Mouse (Mus musculus): ENCODE measurements around the gene Dchs2. TPM values are rescaled to one million over a fixed set of nuclear protein-coding genes. Genes with fewer than 3 reads are reported as not detected.

The Dchs2 gene
- total RNA-seq, 1 experiment, result 0.22 TPM

DNA sequence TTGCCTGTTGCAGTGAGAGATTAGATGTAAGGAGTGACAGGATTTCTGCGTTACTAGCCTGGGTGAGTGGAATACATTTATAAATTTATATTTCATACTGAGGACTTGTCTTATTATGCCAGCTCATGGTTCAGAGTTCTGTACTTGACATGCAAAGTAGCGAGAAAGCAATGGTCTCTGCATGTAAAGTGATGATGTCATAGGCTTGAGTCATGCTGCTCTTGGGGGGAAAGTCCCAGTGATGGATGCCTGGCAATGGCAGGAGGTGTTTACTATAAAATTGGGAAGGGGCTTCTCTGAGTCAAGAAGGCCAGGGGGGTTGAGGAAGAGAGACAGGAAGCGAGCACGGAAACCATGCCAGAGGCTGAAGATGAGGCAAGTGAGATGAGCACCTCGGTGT is 57.8 kb downstream of the Dchs2 start:
- DNase-seq (ENCODE audit: low read depth, low spot score), result no peak

DNA sequence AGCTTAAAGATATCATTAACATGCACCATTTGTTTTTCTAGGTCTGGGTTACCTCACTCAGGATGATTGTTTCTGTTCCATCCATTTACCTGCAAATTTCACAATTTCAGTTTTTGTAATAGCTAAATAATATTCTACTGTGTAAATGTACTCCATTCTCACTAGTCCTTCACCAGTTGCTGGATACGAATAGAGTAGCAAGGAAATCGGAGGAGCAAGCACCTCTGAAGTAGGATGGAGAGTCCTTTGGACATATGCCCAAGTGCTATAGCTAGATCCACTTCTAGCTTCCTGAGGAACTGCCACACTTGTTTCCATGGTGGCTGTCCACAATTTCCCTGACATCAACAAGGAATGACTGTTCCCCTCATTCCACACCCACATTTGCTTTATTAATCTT is 63.5 kb downstream of the Dchs2 start:
- Histone ChIP-seq H3K36me3 (ENCODE audit: control insufficient read depth, insufficient read depth, low read length, poor library complexity, severe bottlenecking) (no peaks in the 10 kb centered on the region), H3K9me3 (ENCODE audit: control insufficient read depth, insufficient read depth, low read depth, low read length) (no peaks in the 10 kb centered on the region), H3K4me3 (ENCODE audit: insufficient read depth in 1 of 2, low read depth in 1 of 2, low read length in 2 of 2, poor library complexity in 1 of 2, severe bottlenecking in 1 of 2) (no peak overlapping the region), H3K4me1 (ENCODE audit: control insufficient read depth in 2 of 2, insufficient read depth in 2 of 2, low read length in 2 of 2, poor library complexity in 1 of 2) (no peaks in the 10 kb centered on the region), H3K27ac (ENCODE audit: insufficient read depth, low read depth, low read length, poor library complexity, severe bottlenecking) (no peak overlapping the region), H3K9ac (ENCODE audit: insufficient read depth, low read depth, low read length, poor library complexity, severe bottlenecking) (no peak overlapping the region)
- no peak for DNase-seq (ENCODE audit: low read depth, low spot score)
- no peak for TF ChIP-seq ZNF384 (IDR thresholded peaks at IDR 0.05; ENCODE audit: low read depth, low read length)
- TF ChIP-seq CHD2 (IDR thresholded peaks at IDR 0.05; ENCODE audit: low read depth, low read length), result no peak
- TF ChIP-seq ZC3H11A (IDR thresholded peaks at IDR 0.05; ENCODE audit: borderline replicate concordance, low read depth, low read length), result no peak
- TF ChIP-seq MAFK (IDR thresholded peaks at IDR 0.05; ENCODE audit: insufficient read depth, low read depth, low read length), result no peak
- no peak for TF ChIP-seq HCFC1 (IDR thresholded peaks at IDR 0.05; ENCODE audit: borderline replicate concordance, insufficient read depth, low read length)
- in situ Hi-C loops (cut with MboI; ENCODE audit: low sequenced_read_pairs in 2 of 2, unreplicated experiment in 2 of 2), result no loop called here

More for the DNA sequence above, 57.8 kb downstream of the Dchs2 start:
- H3K9me3 ChIP-seq (ENCODE audit: control insufficient read depth, insufficient read depth, low read depth, low read length), result no peaks in the 10 kb centered on the region
- TF ChIP-seq MAFK (IDR thresholded peaks at IDR 0.05; ENCODE audit: insufficient read depth, low read depth, low read length) (no peak), CHD2 (IDR thresholded peaks at IDR 0.05; ENCODE audit: low read depth, low read length) (no peak), ZC3H11A (IDR thresholded peaks at IDR 0.05; ENCODE audit: borderline replicate concordance, low read depth, low read length) (no peak), HCFC1 (IDR thresholded peaks at IDR 0.05; ENCODE audit: borderline replicate concordance, insufficient read depth, low read length) (no peak), ZNF384 (IDR thresholded peaks at IDR 0.05; ENCODE audit: low read depth, low read length) (no peak)
- H3K4me1 ChIP-seq (ENCODE audit: control insufficient read depth in 2 of 2, insufficient read depth in 2 of 2, low read length in 2 of 2, poor library complexity in 1 of 2), result no peaks in the 10 kb centered on the region
- in situ Hi-C loops (cut with MboI; ENCODE audit: low sequenced_read_pairs in 2 of 2, unreplicated experiment in 2 of 2), result no loop called here
- H3K27ac ChIP-seq (ENCODE audit: insufficient read depth, low read depth, low read length, poor library complexity, severe bottlenecking), result no peak overlapping the region
- H3K36me3 ChIP-seq (ENCODE audit: control insufficient read depth, insufficient read depth, low read length, poor library complexity, severe bottlenecking), result no peaks in the 10 kb centered on the region
- no peak overlapping the region for H3K9ac ChIP-seq (ENCODE audit: insufficient read depth, low read depth, low read length, poor library complexity, severe bottlenecking)
- no peak overlapping the region for H3K4me3 ChIP-seq (ENCODE audit: insufficient read depth in 1 of 2, low read depth in 1 of 2, low read length in 2 of 2, poor library complexity in 1 of 2, severe bottlenecking in 1 of 2)

- in situ Hi-C loops (cut with MboI; ENCODE audit: low sequenced_read_pairs in 2 of 2, unreplicated experiment in 2 of 2), result no loop called here
- no peak overlapping the region for H3K27ac ChIP-seq (ENCODE audit: insufficient read depth, low read depth, low read length, poor library complexity, severe bottlenecking)
- H3K36me3 ChIP-seq (ENCODE audit: control insufficient read depth, insufficient read depth, low read length, poor library complexity, severe bottlenecking), result no peaks in the 10 kb centered on the region
- H3K4me1 ChIP-seq (ENCODE audit: control insufficient read depth in 2 of 2, insufficient read depth in 2 of 2, low read length in 2 of 2, poor library complexity in 1 of 2), result no peaks in the 10 kb centered on the region
- no peaks in the 10 kb centered on the region for H3K9me3 ChIP-seq (ENCODE audit: control insufficient read depth, insufficient read depth, low read depth, low read length)
- H3K4me3 ChIP-seq (ENCODE audit: insufficient read depth in 1 of 2, low read depth in 1 of 2, low read length in 2 of 2, poor library complexity in 1 of 2, severe bottlenecking in 1 of 2), result no peak overlapping the region
- no peak overlapping the region for H3K9ac ChIP-seq (ENCODE audit: insufficient read depth, low read depth, low read length, poor library complexity, severe bottlenecking)
- TF ChIP-seq MAFK (IDR thresholded peaks at IDR 0.05; ENCODE audit: insufficient read depth, low read depth, low read length) (no peak), ZNF384 (IDR thresholded peaks at IDR 0.05; ENCODE audit: low read depth, low read length) (no peak), HCFC1 (IDR thresholded peaks at IDR 0.05; ENCODE audit: borderline replicate concordance, insufficient read depth, low read length) (no peak), ZC3H11A (IDR thresholded peaks at IDR 0.05; ENCODE audit: borderline replicate concordance, low read depth, low read length) (no peak), CHD2 (IDR thresholded peaks at IDR 0.05; ENCODE audit: low read depth, low read length) (no peak)
- no peak for DNase-seq (ENCODE audit: low read depth, low spot score)
Observed at GRCm38 (mm10) chr3:83192401-83192800, 64.7 kb downstream of the Dchs2 start.

- H3K27ac ChIP-seq (ENCODE audit: insufficient read depth, low read depth, low read length, poor library complexity, severe bottlenecking), result no peak overlapping the region
- in situ Hi-C loops (cut with MboI; ENCODE audit: low sequenced_read_pairs in 2 of 2, unreplicated experiment in 2 of 2), result no loop called here
Observed at GRCm38 (mm10) chr3:83194911-83195310, 67.2 kb downstream of the Dchs2 start.

More at GRCm38 (mm10) chr3:83194911-83195310, 67.2 kb downstream of the Dchs2 start:
- H3K4me1 ChIP-seq (ENCODE audit: control insufficient read depth in 2 of 2, insufficient read depth in 2 of 2, low read length in 2 of 2, poor library complexity in 1 of 2), result no peaks in the 10 kb centered on the region
- H3K9me3 ChIP-seq (ENCODE audit: control insufficient read depth, insufficient read depth, low read depth, low read length), result no peaks in the 10 kb centered on the region
- TF ChIP-seq CHD2 (IDR thresholded peaks at IDR 0.05; ENCODE audit: low read depth, low read length) (no peak), ZC3H11A (IDR thresholded peaks at IDR 0.05; ENCODE audit: borderline replicate concordance, low read depth, low read length) (no peak), HCFC1 (IDR thresholded peaks at IDR 0.05; ENCODE audit: borderline replicate concordance, insufficient read depth, low read length) (no peak), ZNF384 (IDR thresholded peaks at IDR 0.05; ENCODE audit: low read depth, low read length) (no peak), MAFK (IDR thresholded peaks at IDR 0.05; ENCODE audit: insufficient read depth, low read depth, low read length) (no peak)
- no peak overlapping the region for H3K4me3 ChIP-seq (ENCODE audit: insufficient read depth in 1 of 2, low read depth in 1 of 2, low read length in 2 of 2, poor library complexity in 1 of 2, severe bottlenecking in 1 of 2)
- H3K9ac ChIP-seq (ENCODE audit: insufficient read depth, low read depth, low read length, poor library complexity, severe bottlenecking), result no peak overlapping the region
- H3K36me3 ChIP-seq (ENCODE audit: control insufficient read depth, insufficient read depth, low read length, poor library complexity, severe bottlenecking), result no peaks in the 10 kb centered on the region
- DNase-seq (ENCODE audit: low read depth, low spot score), result no peak

Data from ES-E14 (cell line).